Comparison of ENCODE assay signal across 22 mouse cellular contexts in the genomic region with DNA sequence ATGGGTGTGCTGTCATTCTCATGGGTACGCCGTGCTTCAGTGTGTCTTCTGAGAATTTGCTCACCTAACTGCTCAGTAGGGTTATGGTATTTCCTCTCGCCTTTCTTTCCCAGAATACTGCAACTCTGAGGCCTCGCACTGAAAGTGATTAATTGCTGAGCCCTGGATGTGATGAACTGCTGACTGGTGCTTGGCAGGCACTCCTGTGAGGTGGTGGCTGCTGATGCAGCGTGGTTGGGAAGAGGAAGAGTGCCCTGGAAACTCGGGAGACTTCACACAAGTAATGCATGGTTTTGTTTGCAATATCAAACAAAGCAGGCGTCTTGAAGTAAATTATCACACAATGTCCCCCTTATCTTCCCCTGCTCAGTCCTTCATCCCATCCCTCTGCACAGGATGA. TPM values are rescaled to one million over a fixed set of nuclear protein-coding genes. Genes with fewer than 3 reads are reported as not detected.
DNase-seq lines count a peak whose midpoint lies in the region; ATAC-seq lines count a peak whose summit lies in the region.
"Had no signal": no experiment of that assay in that cellular context is flagged by ENCODE, and none has a peak within 500 bp of the region (broad histone marks: within the 10 kb centered on the region; RNA-seq: fewer than 3 reads in every experiment).

No protein-coding gene starts in this region.

- 0 out of 2 replicates have a peak, but pooled peaks have one; percentile 58 for ATAC-seq in heart, embryonic 16.5 days (replicated peaks; ENCODE audit: extremely low read depth, insufficient read depth, low FRiP score)
- no peak for ATAC-seq in heart, embryonic 12.5 days (ENCODE audit: insufficient number of reproducible peaks, low FRiP score)
- ATAC-seq in erythroid progenitor cell, adult 5-6 weeks (replicated peaks; ENCODE audit: low FRiP score, poor library complexity, severe bottlenecking) = no peak
- ATAC-seq: activated CD4-positive, CD25-positive, alpha-beta regulatory T cell, adult 4 months; CD4-positive, CD25-positive, alpha-beta regulatory T cell, adult 4 months; forebrain, embryonic 15.5 days; intestine, embryonic 15.5 days had no signal

- peaks cover 6% of the 10 kb centered on the region; the same call in 1 of the 2 replicates for H3K36me3 ChIP-seq in heart, embryonic 16.5 days (ENCODE audit: control insufficient read depth, insufficient read depth)
- peaks cover 41% of the 10 kb centered on the region for H3K36me3 ChIP-seq in heart, embryonic 12.5 days
- H3K36me3 ChIP-seq: intestine, embryonic 15.5 days had no signal

- no peak overlapping the region for H3K4me3 ChIP-seq in heart, embryonic 16.5 days (ENCODE audit: low read length)
- no peak overlapping the region for H3K4me3 ChIP-seq in heart, embryonic 12.5 days
- H3K4me3 ChIP-seq: forebrain, embryonic 15.5 days; hindbrain, embryonic 13.5 days; intestine, embryonic 15.5 days; neural tube, embryonic 13.5 days had no signal

- H3K4me1 ChIP-seq in heart, embryonic 16.5 days (ENCODE audit: control insufficient read depth, insufficient read depth, low read length) = peaks cover 20% of the 10 kb centered on the region
- H3K4me1 ChIP-seq in heart, embryonic 12.5 days (replicated peaks) = peaks cover 16% of the 10 kb centered on the region
- H3K4me1 ChIP-seq: forebrain, embryonic 15.5 days; hindbrain, embryonic 13.5 days; intestine, embryonic 15.5 days; neural tube, embryonic 13.5 days had no signal

- H3K4me2 ChIP-seq in heart, embryonic 16.5 days (ENCODE audit: low read depth, low read length) = no peak overlapping the region
- H3K4me2 ChIP-seq in heart, embryonic 12.5 days = no peak overlapping the region
- H3K4me2 ChIP-seq: forebrain, embryonic 15.5 days; hindbrain, embryonic 13.5 days; intestine, embryonic 15.5 days; neural tube, embryonic 13.5 days had no signal

- H3K27me3 ChIP-seq in heart, embryonic 16.5 days (ENCODE audit: control insufficient read depth, insufficient read depth, low read length) = no peaks in the 10 kb centered on the region
- H3K27me3 ChIP-seq in heart, embryonic 12.5 days (replicated peaks) = no peaks in the 10 kb centered on the region
- H3K27me3 ChIP-seq: forebrain, embryonic 15.5 days; hindbrain, embryonic 13.5 days; intestine, embryonic 15.5 days; neural tube, embryonic 13.5 days had no signal

- H3K27ac ChIP-seq in heart, embryonic 16.5 days (ENCODE audit: low read length) = peak overlapping the region; percentile 56; the same call in 1 of the 2 replicates
- no peak overlapping the region for H3K27ac ChIP-seq in heart, embryonic 12.5 days (ENCODE audit: poor library complexity, severe bottlenecking)
- H3K27ac ChIP-seq: forebrain, embryonic 15.5 days; hindbrain, embryonic 13.5 days; intestine, embryonic 15.5 days; neural tube, embryonic 13.5 days had no signal

- no peak overlapping the region for H3K9ac ChIP-seq in heart, embryonic 16.5 days (ENCODE audit: low read length)
- no peak overlapping the region for H3K9ac ChIP-seq in heart, embryonic 12.5 days
- H3K9ac ChIP-seq: forebrain, embryonic 15.5 days; hindbrain, embryonic 13.5 days; intestine, embryonic 15.5 days; neural tube, embryonic 13.5 days had no signal

- DNase-seq in adrenal gland, adult 2 months = peak; percentile 26
- no peak for DNase-seq in adrenal gland, postnatal 25 days
- DNase-seq in kidney, postnatal 25 days = peak; percentile 23 to 52
- DNase-seq in kidney, postnatal 4 days = no peak
- no peak for DNase-seq in cerebellum, postnatal 14 days
- DNase-seq: cerebellum, adult 9-10 months; kidney, postnatal 10 days; left cerebral cortex, postnatal 4 days; liver; lung, postnatal 10 days; midbrain, embryonic 14.5 days; right cerebral cortex, adult 18-20 months; thymus, postnatal 14 days had no signal

- H3K9me3 ChIP-seq in heart, embryonic 16.5 days (replicated peaks; ENCODE audit: control insufficient read depth, low read length) = no peaks in the 10 kb centered on the region
- no peaks in the 10 kb centered on the region for H3K9me3 ChIP-seq in heart, embryonic 12.5 days (replicated peaks)
- H3K9me3 ChIP-seq: forebrain, embryonic 15.5 days; hindbrain, embryonic 13.5 days; intestine, embryonic 15.5 days; neural tube, embryonic 13.5 days had no signal

- 45% methylated on average over 7 of the region's 7 CpGs for WGBS in heart, embryonic 16.5 days
- 57% methylated on average over 7 of the region's 7 CpGs for WGBS in heart, embryonic 12.5 days

RNA-seq across cellular contexts. Expression of a gene that starts 11.2 kb away (rescaled TPM):
- 10 to 100 TPM; 13.1 to 21.9 TPM for total RNA-seq in adrenal gland, adult 2 months (2021)
- polyA plus RNA-seq in adrenal gland, adult 2 months (2012; rRNA removed) = 12.9 and 14.0 TPM in 2 replicates
- 22.0 and 26.5 TPM in 2 replicates for total RNA-seq in adrenal gland, postnatal 25 days (2021)
- 7.1 and 10.3 TPM in 2 replicates for polyA plus RNA-seq in heart, embryonic 16.5 days (2015; fragmentation: Nextera tagmentation; extraction: Ambion mirVana)
- polyA plus RNA-seq in heart, embryonic 12.5 days (2016; fragmentation: Nextera tagmentation; extraction: Ambion mirVana) = 25.1 and 25.8 TPM in 2 replicates
- 2.9 and 8.6 TPM in 2 replicates for total RNA-seq in erythroid progenitor cell, adult 5-6 weeks (2015; ENCODE audit: low replicate concordance)
- 6.3 and 7.7 TPM in 2 replicates for total RNA-seq in erythroid progenitor cell, adult 5-6 weeks (2017; ENCODE audit: low replicate concordance)

RNA-seq across cellular contexts. Expression of a gene that starts 40.6 kb away (rescaled TPM):
- total RNA-seq in adrenal gland, adult 2 months (2021) = 10 to 100 TPM; 13.1 to 16.8 TPM
- 8.7 and 9.5 TPM in 2 replicates for polyA plus RNA-seq in adrenal gland, adult 2 months (2012; rRNA removed)
- total RNA-seq in adrenal gland, postnatal 25 days (2021) = 15.5 and 16.1 TPM in 2 replicates
- 12.4 and 13.3 TPM in 2 replicates for polyA plus RNA-seq in heart, embryonic 16.5 days (2015; fragmentation: Nextera tagmentation; extraction: Ambion mirVana)
- 13.5 and 13.8 TPM in 2 replicates for polyA plus RNA-seq in heart, embryonic 12.5 days (2016; fragmentation: Nextera tagmentation; extraction: Ambion mirVana)
- total RNA-seq in erythroid progenitor cell, adult 5-6 weeks (2015; ENCODE audit: low replicate concordance) = 5.4 and 15.5 TPM in 2 replicates
- total RNA-seq in erythroid progenitor cell, adult 5-6 weeks (2017; ENCODE audit: low replicate concordance) = 0.98 and 3.6 TPM in 2 replicates
- polyA plus RNA-seq: CD4-positive, CD25-positive, alpha-beta regulatory T cell, adult 4 months had no signal

Comparison
In these comparisons a context has a peak if more than half of its experiments do, and no peak if none do; other contexts are left out.
1. DNase-seq: peak in adrenal gland, adult 2 months (single experiment) and kidney, postnatal 25 days (2 of 2); none in adrenal gland, postnatal 25 days (single experiment), kidney, postnatal 4 days (0 of 2) and cerebellum, postnatal 14 days (0 of 2).